Mouse (Mus musculus) heart, embryonic 12.5 days (tissue): ENCODE measurements around the gene Dalrd3. TPM values are rescaled to one million over a fixed set of nuclear protein-coding genes. Genes with fewer than 3 reads are reported as not detected.

Experiments used
- microRNA counts: library from miRNA; unstranded; fragments of <30 nt; microRNA quantifications from one replicate; lab custom pipeline; 2017
- microRNA-seq: library from miRNA; unstranded; fragments of <30 nt; microRNA quantifications from one replicate; pipeline ENCODE4, GENCODE M21; 2017
- polyA plus RNA-seq: library from polyadenylated mRNA; unstranded; fragments of >200 nt; fragmentation: Nextera tagmentation; extraction: Ambion mirVana; gene quantifications from 2 replicates; pipeline ENCODE4 v1.2.1, GENCODE M21; 2016

The Dalrd3 gene
- polyA plus RNA-seq, 1 experiment from 2014 or later, result 91.4 TPM

MicroRNA genes within 50 kb of the gene (microRNA counts, 519-probe panel; counts per million panel counts)
- 5,124 counts per million, percentile 57 among the panel's probes with 10 or more counts for microRNA mmu-miR-191 (lab: Ali Mortazavi, UCI)
- microRNA mmu-miR-425 (lab: Ali Mortazavi, UCI), result 4,984 counts per million, percentile 55 among the panel's probes with 10 or more counts

Small RNAs within 50 kb of the gene (microRNA-seq; reads per million reads assigned to microRNA genes)
- not detected for gene Gm24083
- not detected for gene Mir191
- gene Mir425, result 2,743 reads per million, percentile 86 among the genes with 10 or more reads in this experiment

Other genes with a start within 250 kb of the Dalrd3 start
- 1,088 and 1,118 TPM in 2 replicates for gene Gpx1, start 231.0 kb upstream of the Dalrd3 start, polyA plus RNA-seq
- gene Usp4, start 222.0 kb upstream of the Dalrd3 start, polyA plus RNA-seq, result 93.2 and 98.3 TPM in 2 replicates
- gene 1700102P08Rik, start 177.1 kb upstream of the Dalrd3 start, polyA plus RNA-seq, result 0.40 and 0.55 TPM in 2 replicates
- 1.0 and 1.5 TPM in 2 replicates for gene Ccdc36, start 141.4 kb upstream of the Dalrd3 start, polyA plus RNA-seq
- gene BC048562, start 133.4 kb upstream of the Dalrd3 start, polyA plus RNA-seq, result not detected in 2 replicates
- 39.1 and 39.2 TPM in 2 replicates for gene Ccdc71, start 109.4 kb upstream of the Dalrd3 start, polyA plus RNA-seq
- gene Klhdc8b, start 108.3 kb upstream of the Dalrd3 start, polyA plus RNA-seq, result 96.5 and 99.1 TPM in 2 replicates
- gene Lamb2, start 90.2 kb upstream of the Dalrd3 start, polyA plus RNA-seq, result 67.2 and 68.6 TPM in 2 replicates
- 78.0 and 84.2 TPM in 2 replicates for gene Usp19, start 79.3 kb upstream of the Dalrd3 start, polyA plus RNA-seq
- 70.1 and 73.1 TPM in 2 replicates for gene Qars, start 62.2 kb upstream of the Dalrd3 start, polyA plus RNA-seq
- gene Qrich1, start 53.1 kb upstream of the Dalrd3 start, polyA plus RNA-seq, result 108 and 115 TPM in 2 replicates
- 105 and 115 TPM in 2 replicates for gene Impdh2, start 9.6 kb upstream of the Dalrd3 start, polyA plus RNA-seq
- 49.9 and 55.5 TPM in 2 replicates for gene Ndufaf3, start 2.5 kb upstream of the Dalrd3 start, polyA plus RNA-seq
- gene Wdr6, start 8.9 kb downstream of the Dalrd3 start, polyA plus RNA-seq, result 79.4 and 80.8 TPM in 2 replicates
- 18.9 and 21.2 TPM in 2 replicates for gene P4htm, start 27.8 kb downstream of the Dalrd3 start, polyA plus RNA-seq
- gene Arih2, start 79.5 kb downstream of the Dalrd3 start, polyA plus RNA-seq, result 49.1 and 49.7 TPM in 2 replicates
- 57.1 and 59.3 TPM in 2 replicates for gene Slc25a20, start 92.2 kb downstream of the Dalrd3 start, polyA plus RNA-seq
- gene Prkar2a, start 119.4 kb downstream of the Dalrd3 start, polyA plus RNA-seq, result 41.8 and 44.0 TPM in 2 replicates
- gene Ip6k2, start 213.9 kb downstream of the Dalrd3 start, polyA plus RNA-seq, result 45.1 and 47.7 TPM in 2 replicates
- 8.9 and 9.2 TPM in 2 replicates for gene Nckipsd, start 238.5 kb downstream of the Dalrd3 start, polyA plus RNA-seq